Mouse (Mus musculus): ENCODE data around the gene Pcbp2.

DNA sequence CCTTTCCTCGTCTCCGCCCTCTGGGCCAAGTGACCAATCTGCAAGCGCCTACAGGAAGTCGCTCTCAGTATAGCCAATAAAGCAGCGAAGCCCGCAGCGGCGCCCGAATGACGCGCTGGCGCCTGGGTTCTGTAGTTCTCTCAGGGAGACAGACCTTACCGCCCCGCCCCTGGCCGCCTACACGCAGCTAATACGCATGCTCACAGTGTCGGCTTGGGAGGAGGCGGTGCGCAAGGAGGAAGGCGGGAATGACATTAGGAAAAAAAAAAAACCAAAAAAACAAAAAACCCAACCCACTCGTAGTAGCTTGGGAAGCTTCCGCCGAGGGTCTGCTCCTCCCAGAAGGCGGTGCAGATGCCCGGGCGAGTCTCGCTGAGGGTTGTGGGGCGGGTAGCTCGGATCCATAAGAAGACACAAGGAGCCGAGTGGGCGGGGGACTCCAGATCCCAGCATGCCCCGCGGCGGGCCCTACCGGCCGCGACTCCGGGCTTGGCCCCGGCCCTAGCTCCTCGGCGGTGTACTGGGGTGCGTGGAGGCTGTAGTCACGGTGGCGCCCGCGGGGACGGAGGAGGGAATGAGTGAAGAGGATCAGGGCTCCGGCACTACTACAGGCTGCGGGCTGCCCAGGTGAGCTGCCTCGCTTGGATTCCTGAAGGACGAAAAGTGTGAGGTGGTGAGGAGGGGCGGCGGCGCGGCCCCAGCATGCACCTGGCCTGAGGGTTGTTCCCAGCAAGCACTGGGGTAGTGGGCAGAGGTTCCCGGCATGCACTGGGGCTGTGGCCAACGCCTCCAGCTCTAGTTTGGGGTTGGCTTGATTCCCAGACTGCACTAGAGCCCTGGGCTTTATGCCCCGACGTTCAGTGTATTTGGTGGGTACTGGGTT lies 47.9 kb downstream of the Pcbp2 start, which contains the start of gene Tarbp2:
- TF ChIP-seq CTCF (IDR thresholded peaks at IDR 0.05; ENCODE audit: extremely low read depth, insufficient read depth, low read length) (no peak), POLR2A (IDR thresholded peaks at IDR 0.05; ENCODE audit: extremely low read depth, insufficient read depth, low read length) (peak; percentile 65)
